Mouse (Mus musculus) embryo, embryonic 11 days (tissue): Measurements from ENCODE around the gene Hist1h2bh.
"Not testable (repeated sequence)": the region's sequence is repeated elsewhere in the genome, so short reads cannot be mapped to it uniquely, and the experiment has no call there.

ENCODE experiments used
- DNase-seq: peaks from one replicate; pipeline ENCODE4 v3.0.0-alpha.2; 2015

The Hist1h2bh gene

GRCm38 (mm10) chr13:23550761-23551145 is 7.6 kb upstream of the Hist1h2bh start:
- peak; percentile 55 for DNase-seq

- no peak for DNase-seq
Observed at GRCm38 (mm10) chr13:23546694-23547093, 3.5 kb upstream of the Hist1h2bh start.

GRCm38 (mm10) chr13:23544787-23545120 is 1.6 kb upstream of the Hist1h2bh start:
- not testable (repeated sequence) for DNase-seq

GRCm38 (mm10) chr13:23543965-23544786 is 984 bp upstream of the Hist1h2bh start, which contains the start of gene Hist1h3f:
Gene Hist1h3f, plus strand, starts transcription at chr13:23544052.
- peak; percentile 94 for DNase-seq

- not testable (repeated sequence) for DNase-seq
Observed at GRCm38 (mm10) chr13:23542225-23542980, 789 bp downstream of the Hist1h2bh start.

GRCm38 (mm10) chr13:23541497-23541896 is 1.7 kb downstream of the Hist1h2bh start:
- no peak for DNase-seq

GRCm38 (mm10) chr13:23539821-23540220 is 3.4 kb downstream of the Hist1h2bh start:
- not testable (repeated sequence) for DNase-seq

- DNase-seq, result no peak
Observed at GRCm38 (mm10) chr13:23538249-23538648, 4.9 kb downstream of the Hist1h2bh start.

- no peak for DNase-seq
Observed at GRCm38 (mm10) chr13:23537006-23537710, 6.0 kb downstream of the Hist1h2bh start.

- peak; percentile 50 for DNase-seq
Observed at GRCm38 (mm10) chr13:23536076-23536822, 6.9 kb downstream of the Hist1h2bh start.

- DNase-seq, result peak; percentile 96
Observed at GRCm38 (mm10) chr13:23535137-23536075, 7.8 kb downstream of the Hist1h2bh start, which contains the start of gene Hist1h3g. Gene Hist1h3g, plus strand, starts transcription at chr13:23535422.

GRCm38 (mm10) chr13:23534368-23535131 is 8.6 kb downstream of the Hist1h2bh start:
- DNase-seq, result no peak

GRCm38 (mm10) chr13:23533560-23534367 is 9.4 kb downstream of the Hist1h2bh start, which contains the start of gene Hist1h2af:
Gene Hist1h2af, plus strand, starts transcription at chr13:23533906.
- peak; percentile 94 for DNase-seq

GRCm38 (mm10) chr13:23532262-23533075 is 10.7 kb downstream of the Hist1h2bh start:
- DNase-seq, result peak; percentile 46

GRCm38 (mm10) chr13:23530901-23531875 is 12.0 kb downstream of the Hist1h2bh start, which contains the start of gene Hist1h4h:
Gene Hist1h4h, plus strand, starts transcription at chr13:23531050.
- DNase-seq, result peak; percentile 99

- peak; percentile 70 for DNase-seq
Observed at GRCm38 (mm10) chr13:23530181-23530900, 12.9 kb downstream of the Hist1h2bh start.
